Mouse (Mus musculus): ENCODE data around the gene Arhgef16. TPM values are rescaled to one million over a fixed set of nuclear protein-coding genes. Genes with fewer than 3 reads are reported as not detected.

The Arhgef16 gene
- 3.9 and 4.5 TPM in 2 replicates for polyA plus RNA-seq (2016; fragmentation: Nextera tagmentation; extraction: Ambion mirVana)

GRCm38 (mm10) chr4:154301466-154301881 lies at the start of gene Arhgef16:
TSS of gene Arhgef16 (minus strand) at chr4:154301676.
- Histone ChIP-seq H3K9ac (no peak within 1 kb of the TSS), H3K9me3 (replicated peaks) (no peaks in the 10 kb centered on the region), H3K4me1 (0 out of 2 replicates have a peak, but pooled peaks cover 5% of the 10 kb centered on the region), H3K27me3 (replicated peaks) (peaks cover 53% of the 10 kb centered on the region), H3K27ac (no peak within 1 kb of the TSS), H3K4me3 (no peak within 1 kb of the TSS), H3K4me2 (peak within 1 kb of the TSS; percentile 18; the same call in 1 of the 2 replicates), H3K36me3 (no peaks in the 10 kb centered on the region)
- 20% methylated on average over 7 of the region's 7 CpGs for WGBS (ENCODE audit: insufficient replicate concordance)
- peak; percentile 53; the same call in 1 of the 2 replicates for ATAC-seq

- Histone ChIP-seq H3K4me3 (no peak overlapping the region), H3K9ac (no peak overlapping the region), H3K36me3 (no peaks in the 10 kb centered on the region), H3K27ac (no peak overlapping the region), H3K27me3 (replicated peaks) (0 out of 2 replicates have a peak, but pooled peaks cover 5% of the 10 kb centered on the region), H3K4me2 (no peak overlapping the region), H3K9me3 (replicated peaks) (no peaks in the 10 kb centered on the region), H3K4me1 (no peaks in the 10 kb centered on the region; the same call in 1 of the 2 replicates)
- WGBS (ENCODE audit: insufficient replicate concordance): 50% methylated on average over 11 of the region's 11 CpGs
- 0 out of 2 replicates have a peak, but pooled peaks have one; percentile 18 for ATAC-seq
Observed at GRCm38 (mm10) chr4:154348197-154348786, 46.8 kb upstream of the Arhgef16 start.

GRCm38 (mm10) chr4:154346731-154347522 lies 45.5 kb upstream of the Arhgef16 start:
- H3K9ac ChIP-seq: no peak overlapping the region
- no peak for ATAC-seq
- 50% methylated on average over 19 of the region's 19 CpGs for WGBS (ENCODE audit: insufficient replicate concordance)
- no peak overlapping the region for H3K4me3 ChIP-seq
- no peaks in the 10 kb centered on the region; the same call in 1 of the 2 replicates for H3K4me1 ChIP-seq
- no peak overlapping the region for H3K4me2 ChIP-seq
- 0 out of 2 replicates have a peak, but pooled peaks cover 2% of the 10 kb centered on the region for H3K27me3 ChIP-seq (replicated peaks)
- H3K36me3 ChIP-seq: peaks cover 3% of the 10 kb centered on the region; the same call in 1 of the 2 replicates
- no peak overlapping the region for H3K27ac ChIP-seq
- no peaks in the 10 kb centered on the region for H3K9me3 ChIP-seq (replicated peaks)

- no peak for ATAC-seq
- 38% methylated on average over 10 of the region's 10 CpGs for WGBS (ENCODE audit: insufficient replicate concordance)
- peaks cover 19% of the 10 kb centered on the region; the same call in 1 of the 2 replicates for H3K27me3 ChIP-seq (replicated peaks)
- no peak overlapping the region for H3K9ac ChIP-seq
- 0 out of 2 replicates have a peak, but pooled peaks cover 3% of the 10 kb centered on the region for H3K4me1 ChIP-seq
- no peaks in the 10 kb centered on the region for H3K36me3 ChIP-seq
- no peak overlapping the region for H3K4me3 ChIP-seq
- no peak overlapping the region for H3K4me2 ChIP-seq
- no peak overlapping the region for H3K27ac ChIP-seq
- no peaks in the 10 kb centered on the region for H3K9me3 ChIP-seq (replicated peaks)
Observed at GRCm38 (mm10) chr4:154336650-154337049, 35.2 kb upstream of the Arhgef16 start.

GRCm38 (mm10) chr4:154335761-154336160 lies 34.3 kb upstream of the Arhgef16 start, which contains the start of gene B230104I21Rik:
TSS of gene B230104I21Rik (plus strand) at chr4:154336127.
- H3K36me3 ChIP-seq: no peaks in the 10 kb centered on the region
- peak within 1 kb of the TSS; percentile 64 for H3K4me2 ChIP-seq
- no peak within 1 kb of the TSS for H3K27ac ChIP-seq
- H3K9ac ChIP-seq: peak within 1 kb of the TSS; percentile 22; the same call in 1 of the 2 replicates
- 0 out of 2 replicates have a peak, but pooled peaks cover 3% of the 10 kb centered on the region for H3K4me1 ChIP-seq
- H3K4me3 ChIP-seq: peak within 1 kb of the TSS; percentile 34
- WGBS (ENCODE audit: insufficient replicate concordance): 72% methylated on average over 12 of the region's 12 CpGs
- ATAC-seq: no peak
- no peaks in the 10 kb centered on the region for H3K9me3 ChIP-seq (replicated peaks)
- peaks cover 22% of the 10 kb centered on the region; the same call in 1 of the 2 replicates for H3K27me3 ChIP-seq (replicated peaks)

GRCm38 (mm10) chr4:154334699-154335402 lies 33.4 kb upstream of the Arhgef16 start:
- 0 out of 2 replicates have a peak, but pooled peaks cover 3% of the 10 kb centered on the region for H3K4me1 ChIP-seq
- ATAC-seq: peak; percentile 76

GRCm38 (mm10) chr4:154333300-154333699 lies 31.8 kb upstream of the Arhgef16 start:
- Histone ChIP-seq H3K9ac (no peak overlapping the region), H3K36me3 (no peaks in the 10 kb centered on the region), H3K4me2 (no peak overlapping the region), H3K4me3 (no peak overlapping the region), H3K27me3 (replicated peaks) (peaks cover 21% of the 10 kb centered on the region), H3K9me3 (replicated peaks) (no peaks in the 10 kb centered on the region), H3K27ac (no peak overlapping the region), H3K4me1 (peaks cover 7% of the 10 kb centered on the region)
- no peak for ATAC-seq
- WGBS (ENCODE audit: insufficient replicate concordance): 68% methylated on average over 8 of the region's 8 CpGs

More at GRCm38 (mm10) chr4:154334699-154335402, 33.4 kb upstream of the Arhgef16 start:
- H3K36me3 ChIP-seq: no peaks in the 10 kb centered on the region
- peaks cover 22% of the 10 kb centered on the region; the same call in 1 of the 2 replicates for H3K27me3 ChIP-seq (replicated peaks)
- peak overlapping the region; percentile 34 for H3K4me3 ChIP-seq
- H3K9me3 ChIP-seq (replicated peaks): no peaks in the 10 kb centered on the region
- WGBS (ENCODE audit: insufficient replicate concordance): 32% methylated on average over 48 of the region's 48 CpGs
- H3K9ac ChIP-seq: peak overlapping the region; percentile 22; the same call in 1 of the 2 replicates
- no peak overlapping the region for H3K27ac ChIP-seq
- H3K4me2 ChIP-seq: peak overlapping the region; percentile 64

- H3K4me3 ChIP-seq: no peak overlapping the region
- 60% methylated on average over 12 of the region's 12 CpGs for WGBS (ENCODE audit: insufficient replicate concordance)
- ATAC-seq: no peak
- H3K4me2 ChIP-seq: no peak overlapping the region
- no peak overlapping the region for H3K27ac ChIP-seq
- H3K36me3 ChIP-seq: no peaks in the 10 kb centered on the region
- peaks cover 4% of the 10 kb centered on the region for H3K4me1 ChIP-seq
- peaks cover 12% of the 10 kb centered on the region; the same call in 1 of the 2 replicates for H3K27me3 ChIP-seq (replicated peaks)
- H3K9ac ChIP-seq: no peak overlapping the region
- no peaks in the 10 kb centered on the region for H3K9me3 ChIP-seq (replicated peaks)
Observed at GRCm38 (mm10) chr4:154331271-154331670, 29.8 kb upstream of the Arhgef16 start.

- WGBS (ENCODE audit: insufficient replicate concordance): 72% methylated on average over 7 of the region's 7 CpGs
- ATAC-seq: no peak
Observed at GRCm38 (mm10) chr4:154330001-154330400, 28.5 kb upstream of the Arhgef16 start.

GRCm38 (mm10) chr4:154328836-154329235 lies 27.4 kb upstream of the Arhgef16 start:
- H3K27me3 ChIP-seq (replicated peaks): peaks cover 4% of the 10 kb centered on the region; the same call in 1 of the 2 replicates
- 10% methylated on average over 6 of the region's 6 CpGs for WGBS (ENCODE audit: insufficient replicate concordance)
- ATAC-seq: peak; percentile 50
- H3K27ac ChIP-seq: no peak overlapping the region
- no peaks in the 10 kb centered on the region for H3K36me3 ChIP-seq
- no peak overlapping the region for H3K9ac ChIP-seq
- peaks cover 4% of the 10 kb centered on the region for H3K4me1 ChIP-seq
- no peaks in the 10 kb centered on the region for H3K9me3 ChIP-seq (replicated peaks)
- no peak overlapping the region for H3K4me2 ChIP-seq
- H3K4me3 ChIP-seq: no peak overlapping the region

More at GRCm38 (mm10) chr4:154330001-154330400, 28.5 kb upstream of the Arhgef16 start:
- Histone ChIP-seq H3K36me3 (no peaks in the 10 kb centered on the region), H3K27me3 (replicated peaks) (peaks cover 4% of the 10 kb centered on the region; the same call in 1 of the 2 replicates), H3K4me1 (peaks cover 4% of the 10 kb centered on the region), H3K9ac (no peak overlapping the region), H3K27ac (no peak overlapping the region), H3K9me3 (replicated peaks) (no peaks in the 10 kb centered on the region), H3K4me2 (no peak overlapping the region), H3K4me3 (no peak overlapping the region)

GRCm38 (mm10) chr4:154328431-154328830 lies 27.0 kb upstream of the Arhgef16 start:
- ATAC-seq: peak; percentile 39; the same call in 1 of the 2 replicates
- 8% methylated on average over 19 of the region's 20 CpGs for WGBS (ENCODE audit: insufficient replicate concordance)
- Histone ChIP-seq H3K27ac (no peak overlapping the region), H3K9ac (no peak overlapping the region), H3K4me2 (no peak overlapping the region), H3K4me1 (peaks cover 4% of the 10 kb centered on the region), H3K4me3 (no peak overlapping the region), H3K36me3 (no peaks in the 10 kb centered on the region; the same call in 1 of the 2 replicates), H3K27me3 (replicated peaks) (peaks cover 4% of the 10 kb centered on the region; the same call in 1 of the 2 replicates), H3K9me3 (replicated peaks) (no peaks in the 10 kb centered on the region)
